ENCODE assay signal across 14 mouse cellular contexts in the genomic region with DNA sequence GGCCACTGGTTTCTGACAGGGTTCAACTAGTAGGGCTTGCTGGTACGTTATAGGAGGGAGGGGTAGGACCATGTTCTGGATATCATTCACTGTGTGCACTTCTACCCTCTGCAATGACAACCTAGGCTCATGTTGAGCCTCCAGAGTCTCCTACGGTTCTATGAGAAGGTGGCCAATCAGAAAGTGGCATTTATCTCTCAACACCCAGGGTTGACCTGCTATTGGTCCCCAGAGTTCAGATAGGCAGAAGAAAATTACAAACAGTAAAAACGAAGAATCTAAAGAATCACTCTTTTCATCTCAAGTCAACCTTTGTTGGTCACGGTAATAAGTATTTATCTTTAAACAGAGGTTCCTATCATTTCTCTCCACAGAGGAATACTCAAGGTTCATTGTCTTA. TPM values are rescaled to one million over a fixed set of nuclear protein-coding genes. Genes with fewer than 3 reads are reported as not detected.
DNase-seq lines count a peak whose midpoint lies in the region; ATAC-seq and TF ChIP-seq lines count a peak whose summit lies in the region.
"Had no signal": no experiment of that assay in that cellular context is flagged by ENCODE, and none has a peak within 500 bp of the region (broad histone marks: within the 10 kb centered on the region; RNA-seq: fewer than 3 reads in every experiment).

No protein-coding gene starts in this region.

- H3K4me2 ChIP-seq in hindbrain, postnatal 0 days (ENCODE audit: low read depth, low read length) = no peak overlapping the region
- no peak overlapping the region for H3K4me2 ChIP-seq in hindbrain, embryonic 13.5 days
- no peak overlapping the region for H3K4me2 ChIP-seq in intestine, embryonic 14.5 days (ENCODE audit: low read length)
- peak overlapping the region; percentile 72 for H3K4me2 ChIP-seq in liver, embryonic 13.5 days
- H3K4me2 ChIP-seq: hindbrain, embryonic 14.5 days; limb, embryonic 15.5 days had no signal

- H3K36me3 ChIP-seq in hindbrain, postnatal 0 days (ENCODE audit: insufficient read depth, low read length) = peaks cover 9% of the 10 kb centered on the region; the same call in 1 of the 2 replicates
- H3K36me3 ChIP-seq in hindbrain, embryonic 13.5 days = peaks cover 6% of the 10 kb centered on the region; the same call in 1 of the 2 replicates
- H3K36me3 ChIP-seq in MEL (ENCODE audit: control insufficient read depth in 1 of 2, insufficient read depth in 2 of 2, low read length in 2 of 2) = peaks cover 4 to 48% of the 10 kb centered on the region in 2 experiments
- 0 out of 2 replicates have a peak, but pooled peaks cover 3% of the 10 kb centered on the region for H3K36me3 ChIP-seq in intestine, embryonic 14.5 days (ENCODE audit: control insufficient read depth, insufficient read depth, low read length)
- peaks cover 40% of the 10 kb centered on the region for H3K36me3 ChIP-seq in liver, embryonic 13.5 days

- peaks cover 5% of the 10 kb centered on the region; the same call in 1 of the 2 replicates for H3K4me1 ChIP-seq in hindbrain, postnatal 0 days (ENCODE audit: insufficient read depth, low read length)
- peaks cover 29% of the 10 kb centered on the region for H3K4me1 ChIP-seq in hindbrain, embryonic 13.5 days (replicated peaks)
- H3K4me1 ChIP-seq in MEL (ENCODE audit: control insufficient read depth in 1 of 2, insufficient read depth in 2 of 2, low read length in 2 of 2) = peaks cover 39 to 44% of the 10 kb centered on the region in 2 experiments
- H3K4me1 ChIP-seq in intestine, embryonic 14.5 days (replicated peaks; ENCODE audit: control insufficient read depth, insufficient read depth, low read length) = peaks cover 31% of the 10 kb centered on the region
- H3K4me1 ChIP-seq in liver, embryonic 13.5 days (replicated peaks) = peaks cover 65% of the 10 kb centered on the region

- H3K9ac ChIP-seq in hindbrain, postnatal 0 days (replicated peaks; ENCODE audit: low read length) = no peak overlapping the region
- no peak overlapping the region for H3K9ac ChIP-seq in hindbrain, embryonic 13.5 days
- no peak overlapping the region for H3K9ac ChIP-seq in MEL (ENCODE audit: control insufficient read depth, low read depth, low read length, poor library complexity, severe bottlenecking)
- H3K9ac ChIP-seq in intestine, embryonic 14.5 days (ENCODE audit: low read length) = no peak overlapping the region
- peak overlapping the region; percentile 74 for H3K9ac ChIP-seq in liver, embryonic 13.5 days
- H3K9ac ChIP-seq: hindbrain, embryonic 14.5 days; limb, embryonic 15.5 days had no signal

- TF ChIP-seq EP300 in MEL (IDR thresholded peaks at IDR 0.05; ENCODE audit: low read depth in 1 of 2, low read length in 2 of 2) = peak in 1 of 2 experiments; percentile 52; a peak in 1 of 4 replicates

- ATAC-seq in hindbrain, postnatal 0 days = no peak
- no peak for ATAC-seq in hindbrain, embryonic 13.5 days (ENCODE audit: low FRiP score)
- no peak for ATAC-seq in intestine, embryonic 14.5 days (replicated peaks; ENCODE audit: low FRiP score, low TSS enrichment, low read depth)
- peak; percentile 78 for ATAC-seq in liver, embryonic 13.5 days (ENCODE audit: low read depth)
- ATAC-seq: forebrain, embryonic 14.5 days had no signal

- H3K79me2 ChIP-seq in MEL (ENCODE audit: control insufficient read depth, insufficient read depth, low read length, poor library complexity) = no peaks in the 10 kb centered on the region

- peak overlapping the region; percentile 58; the same call in 1 of the 2 replicates for H3K27ac ChIP-seq in hindbrain, postnatal 0 days
- no peak overlapping the region for H3K27ac ChIP-seq in hindbrain, embryonic 13.5 days
- H3K27ac ChIP-seq in MEL (ENCODE audit: control insufficient read depth, low read depth, low read length) = peak overlapping the region; percentile 63
- peak overlapping the region; percentile 30; the same call in 1 of the 2 replicates for H3K27ac ChIP-seq in intestine, embryonic 14.5 days (ENCODE audit: low read depth)
- H3K27ac ChIP-seq in liver, embryonic 13.5 days = peak overlapping the region; percentile 99
- H3K27ac ChIP-seq: hindbrain, embryonic 14.5 days had no signal

- WGBS in hindbrain, postnatal 0 days = 89% methylated on average over 4 of the region's 4 CpGs
- WGBS in hindbrain, embryonic 13.5 days = 89% methylated on average over 4 of the region's 4 CpGs
- 80% methylated on average over 4 of the region's 4 CpGs for WGBS in intestine, embryonic 14.5 days
- WGBS in liver, embryonic 13.5 days (ENCODE audit: insufficient replicate concordance) = 20% methylated on average over 4 of the region's 4 CpGs

- H3K9me3 ChIP-seq in hindbrain, postnatal 0 days (ENCODE audit: low read length) = no peaks in the 10 kb centered on the region
- H3K9me3 ChIP-seq in hindbrain, embryonic 13.5 days = no peaks in the 10 kb centered on the region
- H3K9me3 ChIP-seq in MEL (replicated peaks; ENCODE audit: insufficient read depth, low read length) = no peaks in the 10 kb centered on the region
- no peaks in the 10 kb centered on the region for H3K9me3 ChIP-seq in intestine, embryonic 14.5 days (ENCODE audit: control insufficient read depth, low read length)
- H3K9me3 ChIP-seq in liver, embryonic 13.5 days (replicated peaks) = no peaks in the 10 kb centered on the region
- H3K9me3 ChIP-seq: limb, embryonic 15.5 days had no signal

- TF ChIP-seq CTCF in hindbrain, postnatal 0 days (IDR thresholded peaks at IDR 0.05; ENCODE audit: low read depth) = no peak
- TF ChIP-seq CTCF in MEL (IDR thresholded peaks at IDR 0.05 in 2 of 3, conservative IDR thresholded peaks at IDR 0.05 in 1 of 3; ENCODE audit: control insufficient read depth in 1 of 3, insufficient read depth in 1 of 3, low read depth in 2 of 3, low read length in 3 of 3, poor library complexity in 1 of 3, severe bottlenecking in 1 of 3) = no peak

- no peak for TF ChIP-seq RAD21 in MEL (IDR thresholded peaks at IDR 0.05; ENCODE audit: low read depth, low read length)

- TF ChIP-seq POLR2A in MEL (IDR thresholded peaks at IDR 0.05; ENCODE audit: control insufficient read depth in 1 of 2, insufficient read depth in 1 of 2, low read depth in 1 of 2, low read length in 2 of 2, poor library complexity in 1 of 2) = no peak

- DNase-seq in hindbrain, postnatal 0 days (ENCODE audit: low spot score) = no peak
- DNase-seq in MEL (ENCODE audit: low read depth, low spot score) = peak; percentile 38
- DNase-seq in intestine, embryonic 14.5 days (ENCODE audit: low spot score) = no peak
- DNase-seq in liver, embryonic 13.5 days = no peak
- DNase-seq in right cerebral cortex, adult 2 months (ENCODE audit: low spot score in 2 of 2) = no peak
- no peak for DNase-seq in neural tube, embryonic 10.5 days (ENCODE audit: extremely low spot score, low spot score)
- DNase-seq in spleen, postnatal 10 days (ENCODE audit: low spot score in 2 of 2) = no peak
- DNase-seq: cerebellum, adult 8-10 months; right cerebral cortex, adult 18-20 months; thymus, postnatal 25 days had no signal

- no peaks in the 10 kb centered on the region for H3K27me3 ChIP-seq in hindbrain, postnatal 0 days (ENCODE audit: insufficient read depth, low read length)
- no peaks in the 10 kb centered on the region for H3K27me3 ChIP-seq in hindbrain, embryonic 13.5 days
- H3K27me3 ChIP-seq in MEL (ENCODE audit: control insufficient read depth in 1 of 2, insufficient read depth in 2 of 2, low read length in 2 of 2) = no peaks in the 10 kb centered on the region
- no peaks in the 10 kb centered on the region for H3K27me3 ChIP-seq in intestine, embryonic 14.5 days (replicated peaks; ENCODE audit: control insufficient read depth, insufficient read depth, low read length)
- no peaks in the 10 kb centered on the region for H3K27me3 ChIP-seq in liver, embryonic 13.5 days
- H3K27me3 ChIP-seq: limb, embryonic 15.5 days had no signal

- H3K4me3 ChIP-seq in hindbrain, postnatal 0 days (ENCODE audit: low read length) = no peak overlapping the region
- no peak overlapping the region for H3K4me3 ChIP-seq in hindbrain, embryonic 13.5 days
- H3K4me3 ChIP-seq in MEL (ENCODE audit: control insufficient read depth in 1 of 2, insufficient read depth in 1 of 2, low read depth in 2 of 2, low read length in 2 of 2) = no peak overlapping the region
- H3K4me3 ChIP-seq in intestine, embryonic 14.5 days (ENCODE audit: low read depth, low read length) = no peak overlapping the region
- H3K4me3 ChIP-seq in liver, embryonic 13.5 days (replicated peaks) = peak overlapping the region; percentile 31; the same call in 1 of the 2 replicates
- H3K4me3 ChIP-seq: limb, embryonic 15.5 days had no signal

RNA-seq across cellular contexts. Expression of a gene that starts 21.2 kb away (rescaled TPM):
- total RNA-seq in hindbrain, postnatal 0 days (2014; rRNA removed) = 14.5 and 20.7 TPM in 2 replicates
- polyA plus RNA-seq in hindbrain, postnatal 0 days (2015; fragmentation: Nextera tagmentation; extraction: Ambion mirVana) = 26.7 and 28.8 TPM in 2 replicates
- polyA plus RNA-seq in hindbrain, embryonic 13.5 days (2015; fragmentation: Nextera tagmentation; extraction: Ambion mirVana) = 15.0 and 17.6 TPM in 2 replicates
- 25.4 and 34.7 TPM in 2 replicates for total RNA-seq in MEL (2012; rRNA removed)
- polyA plus RNA-seq in MEL (2012; ENCODE audit: insufficient read depth in 1 of 2, insufficient read length in 2 of 2, low read depth in 1 of 2, low replicate concordance in 2 of 2, missing spikeins in 1 of 2) = 10 to 100 TPM in 1 of 2 experiments, not detected in 1; 41.3 TPM
- 42.2 and 46.1 TPM in 2 replicates for polyA plus RNA-seq in intestine, embryonic 14.5 days (2014; fragmentation: Nextera tagmentation; extraction: Ambion mirVana)
- 60.7 and 70.4 TPM in 2 replicates for polyA plus RNA-seq in liver, embryonic 13.5 days (2015; fragmentation: Nextera tagmentation; extraction: Ambion mirVana)

RNA-seq across cellular contexts. Expression of a gene that starts 28.9 kb away (rescaled TPM):
- 22.9 and 40.1 TPM in 2 replicates for total RNA-seq in hindbrain, postnatal 0 days (2014; rRNA removed)
- polyA plus RNA-seq in hindbrain, postnatal 0 days (2015; fragmentation: Nextera tagmentation; extraction: Ambion mirVana) = 37.1 and 40.3 TPM in 2 replicates
- polyA plus RNA-seq in hindbrain, embryonic 13.5 days (2015; fragmentation: Nextera tagmentation; extraction: Ambion mirVana) = 36.4 and 38.2 TPM in 2 replicates
- total RNA-seq in MEL (2012; rRNA removed) = 19.3 and 22.1 TPM in 2 replicates
- polyA plus RNA-seq in MEL (2012; ENCODE audit: insufficient read depth in 1 of 2, insufficient read length in 2 of 2, low read depth in 1 of 2, low replicate concordance in 2 of 2, missing spikeins in 1 of 2) = 10 to 100 TPM in 1 of 2 experiments, not detected in 1; 21.0 TPM
- 24.8 and 25.9 TPM in 2 replicates for polyA plus RNA-seq in intestine, embryonic 14.5 days (2014; fragmentation: Nextera tagmentation; extraction: Ambion mirVana)
- 27.1 and 29.8 TPM in 2 replicates for polyA plus RNA-seq in liver, embryonic 13.5 days (2015; fragmentation: Nextera tagmentation; extraction: Ambion mirVana)

RNA-seq across cellular contexts. Expression of a gene that starts 29.0 kb away (rescaled TPM):
- total RNA-seq in hindbrain, postnatal 0 days (2014; rRNA removed) = 9.1 and 15.2 TPM in 2 replicates
- 9.9 and 11.0 TPM in 2 replicates for polyA plus RNA-seq in hindbrain, postnatal 0 days (2015; fragmentation: Nextera tagmentation; extraction: Ambion mirVana)
- polyA plus RNA-seq in hindbrain, embryonic 13.5 days (2015; fragmentation: Nextera tagmentation; extraction: Ambion mirVana) = 23.5 and 25.7 TPM in 2 replicates
- total RNA-seq in MEL (2012; rRNA removed) = 3.5 and 4.0 TPM in 2 replicates
- polyA plus RNA-seq in MEL (2012; ENCODE audit: insufficient read depth in 1 of 2, insufficient read length in 2 of 2, low read depth in 1 of 2, low replicate concordance in 2 of 2, missing spikeins in 1 of 2) = 1 to 10 TPM in 1 of 2 experiments, not detected in 1; 4.9 TPM
- polyA plus RNA-seq in intestine, embryonic 14.5 days (2014; fragmentation: Nextera tagmentation; extraction: Ambion mirVana) = 18.7 and 23.5 TPM in 2 replicates
- polyA plus RNA-seq in liver, embryonic 13.5 days (2015; fragmentation: Nextera tagmentation; extraction: Ambion mirVana) = 7.0 and 9.9 TPM in 2 replicates
